Mouse (Mus musculus): ENCODE data around the gene Nxpe4. TPM values are rescaled to one million over a fixed set of nuclear protein-coding genes. Genes with fewer than 3 reads are reported as not detected.

The Nxpe4 gene
- polyA plus RNA-seq, 1 experiment from 2014 or later: 6.0 TPM

- no peaks in the 10 kb centered on the region for H3K9me3 ChIP-seq
- H3K4me3 ChIP-seq (replicated peaks): no peak overlapping the region
- no peaks in the 10 kb centered on the region for H3K27me3 ChIP-seq (replicated peaks)
- H3K27ac ChIP-seq: no peak overlapping the region
- no peaks in the 10 kb centered on the region for H3K36me3 ChIP-seq
- H3K4me2 ChIP-seq: no peak overlapping the region
- 78% methylated on average over 3 of the region's 3 CpGs for WGBS
- ATAC-seq (ENCODE audit: insufficient read depth, low FRiP score, low read depth): no peak
- H3K9ac ChIP-seq: no peak overlapping the region
- no peaks in the 10 kb centered on the region for H3K4me1 ChIP-seq
These were observed 82.4 kb downstream of the Nxpe4 start for GRCm38 (mm10) chr9:48244175-48244574.

GRCm38 (mm10) chr9:48245525-48245924 lies 83.7 kb downstream of the Nxpe4 start:
- no peaks in the 10 kb centered on the region for H3K4me1 ChIP-seq
- 32% methylated on average over 1 of the region's 1 CpGs for WGBS
- no peak for ATAC-seq (ENCODE audit: insufficient read depth, low FRiP score, low read depth)
- no peaks in the 10 kb centered on the region for H3K27me3 ChIP-seq (replicated peaks)
- no peak overlapping the region for H3K4me2 ChIP-seq
- no peaks in the 10 kb centered on the region for H3K9me3 ChIP-seq
- no peaks in the 10 kb centered on the region for H3K36me3 ChIP-seq
- no peak overlapping the region for H3K27ac ChIP-seq
- H3K9ac ChIP-seq: no peak overlapping the region
- H3K4me3 ChIP-seq (replicated peaks): no peak overlapping the region

GRCm38 (mm10) chr9:48247276-48247675 lies 85.5 kb downstream of the Nxpe4 start:
- no peak overlapping the region for H3K4me3 ChIP-seq (replicated peaks)
- H3K27ac ChIP-seq: no peak overlapping the region
- 71% methylated on average over 5 of the region's 5 CpGs for WGBS
- H3K9me3 ChIP-seq: no peaks in the 10 kb centered on the region
- H3K27me3 ChIP-seq (replicated peaks): no peaks in the 10 kb centered on the region
- H3K36me3 ChIP-seq: no peaks in the 10 kb centered on the region
- no peak for ATAC-seq (ENCODE audit: insufficient read depth, low FRiP score, low read depth)
- H3K4me2 ChIP-seq: no peak overlapping the region
- H3K4me1 ChIP-seq: no peaks in the 10 kb centered on the region
- H3K9ac ChIP-seq: no peak overlapping the region

GRCm38 (mm10) chr9:48252236-48252635 lies 90.4 kb downstream of the Nxpe4 start:
- no peaks in the 10 kb centered on the region for H3K4me1 ChIP-seq
- H3K27me3 ChIP-seq (replicated peaks): no peaks in the 10 kb centered on the region; the same call in 1 of the 2 replicates
- no peaks in the 10 kb centered on the region for H3K9me3 ChIP-seq
- ATAC-seq (ENCODE audit: insufficient read depth, low FRiP score, low read depth): no peak
- no peak overlapping the region for H3K9ac ChIP-seq
- H3K4me3 ChIP-seq (replicated peaks): no peak overlapping the region
- H3K4me2 ChIP-seq: no peak overlapping the region
- WGBS: 3% methylated on average over 8 of the region's 8 CpGs
- no peaks in the 10 kb centered on the region for H3K36me3 ChIP-seq
- no peak overlapping the region for H3K27ac ChIP-seq

GRCm38 (mm10) chr9:48257001-48257400 lies 95.2 kb downstream of the Nxpe4 start:
- Histone ChIP-seq H3K9ac (no peak overlapping the region), H3K36me3 (no peaks in the 10 kb centered on the region), H3K27ac (no peak overlapping the region), H3K9me3 (no peaks in the 10 kb centered on the region), H3K27me3 (replicated peaks) (no peaks in the 10 kb centered on the region; the same call in 1 of the 2 replicates), H3K4me3 (replicated peaks) (no peak overlapping the region), H3K4me1 (no peaks in the 10 kb centered on the region), H3K4me2 (no peak overlapping the region)
- no peak for ATAC-seq (ENCODE audit: insufficient read depth, low FRiP score, low read depth)
- 71% methylated on average over 9 of the region's 9 CpGs for WGBS

GRCm38 (mm10) chr9:48257741-48258423 lies 96.1 kb downstream of the Nxpe4 start:
- WGBS: 38% methylated on average over 12 of the region's 12 CpGs
- no peaks in the 10 kb centered on the region for H3K9me3 ChIP-seq
- H3K27me3 ChIP-seq (replicated peaks): no peaks in the 10 kb centered on the region; the same call in 1 of the 2 replicates
- no peaks in the 10 kb centered on the region for H3K36me3 ChIP-seq
- no peaks in the 10 kb centered on the region for H3K4me1 ChIP-seq
- no peak overlapping the region for H3K9ac ChIP-seq
- ATAC-seq (ENCODE audit: insufficient read depth, low FRiP score, low read depth): no peak
- no peak overlapping the region for H3K27ac ChIP-seq
- no peak overlapping the region for H3K4me2 ChIP-seq
- no peak overlapping the region for H3K4me3 ChIP-seq (replicated peaks)

- Histone ChIP-seq H3K9ac (no peak overlapping the region), H3K4me3 (replicated peaks) (no peak overlapping the region), H3K9me3 (no peaks in the 10 kb centered on the region), H3K4me2 (no peak overlapping the region), H3K27me3 (replicated peaks) (no peaks in the 10 kb centered on the region), H3K4me1 (no peaks in the 10 kb centered on the region), H3K27ac (no peak overlapping the region), H3K36me3 (no peaks in the 10 kb centered on the region)
- 90% methylated on average over 6 of the region's 6 CpGs for WGBS
- no peak for ATAC-seq (ENCODE audit: insufficient read depth, low FRiP score, low read depth)
These were observed 102.8 kb downstream of the Nxpe4 start for GRCm38 (mm10) chr9:48264616-48265015.

- no peak for ATAC-seq (ENCODE audit: insufficient read depth, low FRiP score, low read depth)
- H3K27ac ChIP-seq: no peak overlapping the region
- no peaks in the 10 kb centered on the region for H3K27me3 ChIP-seq (replicated peaks)
- no peak overlapping the region for H3K9ac ChIP-seq
- WGBS: 74% methylated on average over 4 of the region's 4 CpGs
- H3K9me3 ChIP-seq: no peaks in the 10 kb centered on the region
- no peak overlapping the region for H3K4me3 ChIP-seq (replicated peaks)
- no peaks in the 10 kb centered on the region for H3K4me1 ChIP-seq
- no peak overlapping the region for H3K4me2 ChIP-seq
- H3K36me3 ChIP-seq: no peaks in the 10 kb centered on the region
These were observed 103.7 kb downstream of the Nxpe4 start for GRCm38 (mm10) chr9:48265491-48265890.

GRCm38 (mm10) chr9:48266286-48267027 lies 104.6 kb downstream of the Nxpe4 start:
- Histone ChIP-seq H3K27ac (no peak overlapping the region), H3K9ac (peak overlapping the region; percentile 8; the same call in 1 of the 2 replicates), H3K9me3 (no peaks in the 10 kb centered on the region), H3K4me1 (no peaks in the 10 kb centered on the region), H3K4me2 (peak overlapping the region; percentile 95), H3K36me3 (no peaks in the 10 kb centered on the region), H3K4me3 (replicated peaks) (peak overlapping the region; percentile 49), H3K27me3 (replicated peaks) (no peaks in the 10 kb centered on the region)
- peak; percentile 72 for ATAC-seq (ENCODE audit: insufficient read depth, low FRiP score, low read depth)
- WGBS: 14% methylated on average over 21 of the region's 21 CpGs

GRCm38 (mm10) chr9:48267028-48267441 lies 105.2 kb downstream of the Nxpe4 start:
- peak; percentile 84 for ATAC-seq (ENCODE audit: insufficient read depth, low FRiP score, low read depth)
- Histone ChIP-seq H3K9me3 (no peaks in the 10 kb centered on the region), H3K27me3 (replicated peaks) (no peaks in the 10 kb centered on the region), H3K36me3 (no peaks in the 10 kb centered on the region), H3K9ac (peak overlapping the region; percentile 8; the same call in 1 of the 2 replicates), H3K4me1 (no peaks in the 10 kb centered on the region), H3K4me2 (peak overlapping the region; percentile 95), H3K27ac (no peak overlapping the region; the same call in 1 of the 2 replicates), H3K4me3 (replicated peaks) (peak overlapping the region; percentile 49)
- WGBS: 3% methylated on average over 16 of the region's 16 CpGs

GRCm38 (mm10) chr9:48267960-48268359 lies 106.1 kb downstream of the Nxpe4 start:
- ATAC-seq (ENCODE audit: insufficient read depth, low FRiP score, low read depth): no peak
- H3K4me3 ChIP-seq (replicated peaks): no peak overlapping the region
- H3K9me3 ChIP-seq: no peaks in the 10 kb centered on the region
- no peaks in the 10 kb centered on the region for H3K36me3 ChIP-seq
- H3K4me2 ChIP-seq: no peak overlapping the region
- no peak overlapping the region for H3K9ac ChIP-seq
- H3K4me1 ChIP-seq: no peaks in the 10 kb centered on the region
- H3K27me3 ChIP-seq (replicated peaks): no peaks in the 10 kb centered on the region
- WGBS: 70% methylated on average over 1 of the region's 1 CpGs
- no peak overlapping the region for H3K27ac ChIP-seq

GRCm38 (mm10) chr9:48276831-48277230 lies 115.0 kb downstream of the Nxpe4 start:
- H3K9ac ChIP-seq: no peak overlapping the region
- ATAC-seq (ENCODE audit: insufficient read depth, low FRiP score, low read depth): no peak
- H3K4me3 ChIP-seq (replicated peaks): no peak overlapping the region
- H3K27ac ChIP-seq: no peak overlapping the region
- no peaks in the 10 kb centered on the region for H3K4me1 ChIP-seq
- no peaks in the 10 kb centered on the region for H3K27me3 ChIP-seq (replicated peaks)
- no peaks in the 10 kb centered on the region for H3K36me3 ChIP-seq
- H3K9me3 ChIP-seq: no peaks in the 10 kb centered on the region
- no peak overlapping the region for H3K4me2 ChIP-seq
- WGBS: 90% methylated on average over 15 of the region's 15 CpGs

Measured in stomach, embryonic 15.5 days (tissue).